Mouse (Mus musculus): ENCODE results near the gene Prc1.

DNA sequence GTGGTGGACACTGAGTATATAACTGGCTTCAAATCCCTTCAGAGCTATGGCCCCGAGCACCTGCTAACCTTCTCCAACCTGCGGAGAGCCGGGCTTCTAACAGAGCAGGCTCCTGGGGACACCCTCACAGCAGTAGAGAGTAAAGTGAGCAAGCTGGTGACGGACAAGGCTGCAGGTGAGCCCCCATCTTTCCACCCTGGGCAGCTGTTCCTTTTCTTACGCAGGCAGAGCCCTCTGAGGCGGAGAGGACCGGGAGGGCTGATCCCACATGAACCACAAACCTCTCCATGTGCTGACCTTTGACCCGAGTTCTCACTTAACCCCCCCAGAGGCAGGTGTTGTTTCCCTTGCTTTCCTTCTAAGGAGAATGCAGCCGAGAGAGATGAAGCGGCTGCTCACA is 6.5 kb upstream of the Prc1 start:
- no peak for TF ChIP-seq ZC3H11A (IDR thresholded peaks at IDR 0.05; ENCODE audit: borderline replicate concordance, low read depth, low read length)
- no peak for TF ChIP-seq HCFC1 (IDR thresholded peaks at IDR 0.05; ENCODE audit: borderline replicate concordance, insufficient read depth, low read length)
- no peak for TF ChIP-seq MAFK (IDR thresholded peaks at IDR 0.05; ENCODE audit: insufficient read depth, low read depth, low read length)
